Mouse (Mus musculus) heart, embryonic 16.5 days (tissue): Measurements from ENCODE around the gene Tmed8. TPM values are rescaled to one million over a fixed set of nuclear protein-coding genes. Genes with fewer than 3 reads are reported as not detected.

Experiments
- ATAC-seq: fragments of 200-750 bp; cut with Nextera tagmentation; replicated peaks from 2 replicates; pipeline ENCODE4 v1.8.0; 2017; ENCODE audit warnings: moderate number of reproducible peaks; ENCODE audit not compliant: insufficient read depth, low FRiP score; ENCODE audit errors: extremely low read depth
- H3K27ac ChIP-seq: fragments of 300-500 bp; sonication (generic); 2 replicates; pipeline ENCODE4 v1.5.1; 2014; ENCODE audit warnings: mild to moderate bottlenecking, low read length, control low read depth, moderate library complexity
- H3K27me3 ChIP-seq: fragments of 300-500 bp; sonication (generic); 2 replicates; pipeline ENCODE4 v1.6.1; 2014; ENCODE audit warnings: low read length, mixed read lengths; ENCODE audit not compliant: control insufficient read depth, insufficient read depth
- H3K36me3 ChIP-seq: fragments of 300-500 bp; sonication (generic); 2 replicates; pipeline ENCODE4 v1.6.1; 2014; ENCODE audit not compliant: control insufficient read depth, insufficient read depth
- H3K4me1 ChIP-seq: fragments of 300-500 bp; sonication (generic); 2 replicates; pipeline ENCODE4 v1.6.1; 2014; ENCODE audit warnings: low read length, mixed read lengths; ENCODE audit not compliant: control insufficient read depth, insufficient read depth
- H3K4me2 ChIP-seq: fragments of 300-500 bp; sonication (generic); 2 replicates; pipeline ENCODE4 v1.6.1; 2014; ENCODE audit warnings: low read depth, mild to moderate bottlenecking, control low read depth, low read length
- H3K4me3 ChIP-seq: fragments of 300-500 bp; sonication (generic); 2 replicates; pipeline ENCODE4 v1.5.1; 2014; ENCODE audit warnings: mild to moderate bottlenecking, control low read depth, low read length
- H3K9ac ChIP-seq: fragments of 300-500 bp; sonication (generic); 2 replicates; pipeline ENCODE4 v1.6.1; 2014; ENCODE audit warnings: low read length, control low read depth
- H3K9me3 ChIP-seq: fragments of 300-500 bp; sonication (generic); replicated peaks from 2 replicates; pipeline ENCODE4 v1.6.1; 2016; ENCODE audit warnings: low read length; ENCODE audit not compliant: control insufficient read depth
- WGBS: fragments of 180-500 bp; shearing (Covaris S2); extraction: QIAGEN DNeasy Blood & Tissue Kit; methylation state at CpG from one replicate; pipeline ENCODE4 v1.1.7; 2014; 5-methylcytosine and 5-hydroxymethylcytosine counted together
- polyA plus RNA-seq: library from polyadenylated mRNA; unstranded; fragments of >200 nt; fragmentation: Nextera tagmentation; extraction: Ambion mirVana; gene quantifications from 2 replicates; pipeline ENCODE4 v1.2.1, GENCODE M21; 2015

The Tmed8 gene
- polyA plus RNA-seq, 1 experiment from 2014 or later = 1.5 TPM

DNA sequence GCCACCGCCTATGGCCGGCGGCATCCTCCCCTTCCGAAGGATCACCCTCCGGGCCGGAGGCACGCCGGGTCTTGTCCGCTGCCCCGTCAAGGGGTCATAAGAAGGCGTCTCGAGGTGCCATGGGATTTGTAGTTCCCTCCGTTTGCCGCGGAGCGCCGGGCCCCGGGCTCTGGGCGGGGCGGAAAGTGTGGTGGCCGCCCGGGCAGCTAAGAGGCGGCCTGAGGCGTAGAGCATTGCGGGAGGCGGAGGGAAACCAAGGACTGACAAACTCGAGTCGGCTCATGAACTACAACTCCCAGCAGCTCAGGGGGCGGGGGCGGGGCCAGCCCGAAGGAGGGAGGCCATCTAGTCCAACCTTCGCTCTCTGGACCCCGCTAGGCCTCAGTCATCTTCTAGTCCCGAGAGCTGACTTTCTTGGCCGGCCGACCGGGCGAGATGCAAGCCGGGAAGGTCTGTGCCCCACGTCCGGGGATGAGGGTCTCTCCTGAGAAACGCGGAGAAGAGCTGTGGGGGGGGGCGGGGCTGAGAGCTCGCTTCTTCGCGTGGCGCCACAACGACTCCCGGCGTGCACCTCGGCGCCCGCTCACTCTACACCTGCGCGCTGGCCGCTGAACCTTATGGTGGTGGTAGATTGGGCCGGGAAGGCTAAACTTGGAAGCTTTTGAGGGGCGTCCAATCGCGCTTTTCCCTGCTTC is 52.7 kb downstream of the Tmed8 start, which contains the start of gene Pomt2:
Gene Pomt2, minus strand, starts transcription at position 574 of the 695 bp plus-strand sequence.
- ATAC-seq = peak; percentile 98
- Histone ChIP-seq H3K4me1 (peaks cover 13% of the 10 kb centered on the region), H3K27me3 (no peaks in the 10 kb centered on the region), H3K36me3 (no peaks in the 10 kb centered on the region), H3K4me3 (peak within 1 kb of the TSS; percentile 88), H3K4me2 (peak within 1 kb of the TSS; percentile 87), H3K9me3 (no peaks in the 10 kb centered on the region), H3K27ac (peak within 1 kb of the TSS; percentile 95), H3K9ac (peak within 1 kb of the TSS; percentile 83)
- WGBS = under 1% methylated on average over 61 of the region's 61 CpGs

DNA sequence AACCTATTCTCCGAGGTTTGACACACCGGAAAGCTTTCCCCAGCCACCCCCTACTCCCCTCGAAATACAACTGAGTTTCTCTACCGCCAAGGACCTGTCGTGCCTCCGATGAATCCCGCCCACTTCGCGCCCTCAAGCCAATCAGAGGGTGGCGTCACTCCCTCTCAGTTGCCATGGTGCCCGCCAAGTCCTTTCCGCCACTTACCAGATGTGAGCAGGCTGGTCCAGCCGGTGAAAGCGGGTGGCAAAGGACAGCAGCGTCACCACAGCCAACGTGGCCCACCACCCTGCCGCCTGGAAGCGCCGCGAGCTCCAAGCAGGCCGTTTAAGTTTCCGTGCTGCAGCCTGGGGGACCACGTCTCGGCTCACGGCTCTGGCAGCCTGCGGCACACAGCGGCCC is 53.3 kb downstream of the Tmed8 start, which contains the start of gene Gstz1:
Gene Gstz1, plus strand, starts transcription at position 200 of the 400 bp plus-strand sequence.
- peak within 1 kb of the TSS; percentile 88 for H3K4me3 ChIP-seq
- H3K9me3 ChIP-seq = no peaks in the 10 kb centered on the region
- peaks cover 13% of the 10 kb centered on the region for H3K4me1 ChIP-seq
- H3K27ac ChIP-seq = peak within 1 kb of the TSS; percentile 95
- peak within 1 kb of the TSS; percentile 87 for H3K4me2 ChIP-seq
- 1% methylated on average over 24 of the region's 27 CpGs for WGBS
- ATAC-seq = peak; percentile 81
- peak within 1 kb of the TSS; percentile 83 for H3K9ac ChIP-seq
- no peaks in the 10 kb centered on the region for H3K36me3 ChIP-seq
- no peaks in the 10 kb centered on the region for H3K27me3 ChIP-seq

DNA sequence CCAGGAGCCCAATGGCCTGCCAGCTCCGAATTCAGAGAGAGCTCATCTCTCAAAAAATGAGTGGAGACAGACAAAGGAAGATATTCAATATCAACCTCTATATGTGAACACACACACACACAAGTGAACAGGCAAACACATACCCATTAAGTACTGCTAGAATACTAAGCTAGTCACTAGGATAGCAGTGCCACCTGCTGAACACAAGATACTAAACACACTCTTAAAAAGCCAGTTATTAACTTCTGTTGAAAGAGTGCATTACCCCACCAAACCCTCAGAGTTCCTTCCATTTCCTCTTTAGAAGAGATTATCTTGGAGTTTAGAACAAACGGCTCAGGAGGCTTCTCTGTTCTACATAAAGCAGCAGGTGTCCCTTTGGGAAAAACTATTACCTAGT is 58.1 kb downstream of the Tmed8 start:
- no peak for ATAC-seq
- 60% methylated on average over 2 of the region's 2 CpGs for whole genome bisulfite sequencing
- H3K4me2 ChIP-seq = no peak overlapping the region
- no peaks in the 10 kb centered on the region for H3K9me3 ChIP-seq
- peaks cover 7% of the 10 kb centered on the region; the same call in 1 of the 2 replicates for H3K36me3 ChIP-seq
- H3K27ac ChIP-seq = no peak overlapping the region
- no peak overlapping the region for H3K4me3 ChIP-seq
- peaks cover 14% of the 10 kb centered on the region for H3K4me1 ChIP-seq
- H3K27me3 ChIP-seq = no peaks in the 10 kb centered on the region
- H3K9ac ChIP-seq = no peak overlapping the region

- Histone ChIP-seq H3K9me3 (no peaks in the 10 kb centered on the region), H3K4me3 (no peak overlapping the region), H3K36me3 (peaks cover 7% of the 10 kb centered on the region; the same call in 1 of the 2 replicates), H3K27me3 (no peaks in the 10 kb centered on the region), H3K27ac (no peak overlapping the region), H3K9ac (no peak overlapping the region), H3K4me2 (no peak overlapping the region), H3K4me1 (peaks cover 7% of the 10 kb centered on the region)
- 71% methylated on average over 2 of the region's 2 CpGs for WGBS
- no peak for ATAC-seq
These were observed 61.5 kb downstream of the Tmed8 start for GRCm38 (mm10) chr12:87138768-87139167.

DNA sequence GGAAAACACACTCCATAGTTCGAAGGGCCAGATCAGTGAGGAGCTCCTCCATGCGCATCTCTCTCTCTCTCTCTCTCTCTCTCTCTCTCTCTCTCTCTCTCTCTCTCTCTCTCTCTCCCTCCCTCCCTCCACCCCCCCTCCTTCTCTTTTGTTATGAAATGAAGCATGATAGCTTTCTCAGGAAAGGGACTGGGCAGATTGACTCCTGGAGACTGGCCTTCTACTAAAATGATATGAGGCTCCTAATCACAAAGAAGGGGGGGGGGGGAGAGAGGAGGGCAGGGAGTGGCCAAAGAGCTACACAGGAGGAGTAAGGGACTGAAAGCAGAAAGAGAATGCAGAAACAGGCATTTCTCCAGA is 61.9 kb downstream of the Tmed8 start:
- Histone ChIP-seq H3K4me1 (peaks cover 7% of the 10 kb centered on the region), H3K4me3 (no peak overlapping the region), H3K9ac (no peak overlapping the region), H3K9me3 (no peaks in the 10 kb centered on the region), H3K4me2 (no peak overlapping the region), H3K27ac (no peak overlapping the region), H3K27me3 (no peaks in the 10 kb centered on the region), H3K36me3 (peaks cover 7% of the 10 kb centered on the region; the same call in 1 of the 2 replicates)
- WGBS = 80% methylated on average over 2 of the region's 2 CpGs
- no peak for ATAC-seq

- peaks cover 7% of the 10 kb centered on the region; the same call in 1 of the 2 replicates for H3K36me3 ChIP-seq
- WGBS = 80% methylated on average over 15 of the region's 15 CpGs
- H3K4me3 ChIP-seq = no peak overlapping the region
- H3K9me3 ChIP-seq = no peaks in the 10 kb centered on the region
- no peaks in the 10 kb centered on the region for H3K27me3 ChIP-seq
- H3K4me2 ChIP-seq = no peak overlapping the region
- ATAC-seq = no peak
- no peak overlapping the region for H3K27ac ChIP-seq
- H3K4me1 ChIP-seq = peaks cover 7% of the 10 kb centered on the region
- H3K9ac ChIP-seq = no peak overlapping the region
These were observed 62.6 kb downstream of the Tmed8 start for GRCm38 (mm10) chr12:87137439-87138341.

GRCm38 (mm10) chr12:87132784-87133183 is 67.5 kb downstream of the Tmed8 start:
- Histone ChIP-seq H3K4me2 (no peak overlapping the region), H3K4me3 (no peak overlapping the region), H3K9ac (no peak overlapping the region), H3K36me3 (peaks cover 9% of the 10 kb centered on the region; the same call in 1 of the 2 replicates), H3K9me3 (no peaks in the 10 kb centered on the region), H3K27me3 (no peaks in the 10 kb centered on the region), H3K27ac (no peak overlapping the region), H3K4me1 (peaks cover 3% of the 10 kb centered on the region; the same call in 1 of the 2 replicates)
- ATAC-seq = no peak
- 62% methylated on average over 9 of the region's 9 CpGs for WGBS

GRCm38 (mm10) chr12:87132210-87132609 is 68.0 kb downstream of the Tmed8 start:
- H3K36me3 ChIP-seq = peaks cover 8% of the 10 kb centered on the region; the same call in 1 of the 2 replicates

More at GRCm38 (mm10) chr12:87132210-87132609, 68.0 kb downstream of the Tmed8 start:
- no peak overlapping the region for H3K4me3 ChIP-seq
- no peaks in the 10 kb centered on the region for H3K9me3 ChIP-seq
- ATAC-seq = no peak
- H3K4me1 ChIP-seq = peaks cover 3% of the 10 kb centered on the region; the same call in 1 of the 2 replicates
- no peaks in the 10 kb centered on the region for H3K27me3 ChIP-seq
- H3K4me2 ChIP-seq = no peak overlapping the region
- 80% methylated on average over 6 of the region's 6 CpGs for WGBS
- H3K9ac ChIP-seq = no peak overlapping the region
- H3K27ac ChIP-seq = no peak overlapping the region
